Mouse (Mus musculus): ENCODE data around the gene Gm21748. TPM values are rescaled to one million over a fixed set of nuclear protein-coding genes. Genes with fewer than 3 reads are reported as not detected.
"Not testable (repeated sequence)": the region's sequence is repeated elsewhere in the genome, so short reads cannot be mapped to it uniquely, and the experiment has no call there.

Gm21748 gene
- total RNA-seq (2021): not detected
- polyA plus RNA-seq (2012; rRNA removed): not detected in 2 replicates
- long read RNA-seq: 0 reads

GRCm38 (mm10) chrY:90839077-90839476, at the start of gene Gm21748:
TSS of gene Gm21748 (minus strand) at chrY:90839177.
- no CpG with 5 or more reads among the region's 8 CpGs for WGBS
- H3K79me2 ChIP-seq (replicated peaks; ENCODE audit: control insufficient read depth, insufficient read depth, low read length); intact Hi-C loops (cut with DNase I); H3K27me3 ChIP-seq (ENCODE audit: control insufficient read depth, insufficient read depth, low read length); H3K9ac ChIP-seq (ENCODE audit: low read depth, low read length); H3K36me3 ChIP-seq (ENCODE audit: control insufficient read depth, insufficient read depth, low read length); H3K27ac ChIP-seq; H3K4me3 ChIP-seq; DNase-seq; H3K4me1 ChIP-seq (ENCODE audit: control insufficient read depth, insufficient read depth, low read length): not testable (repeated sequence)

Other genes starting within 250 kb of the Gm21748 start
- not detected for gene Gm21860, start 84.4 kb downstream of the Gm21748 start, total RNA-seq (2021)
- not detected in 2 replicates for gene Gm21860, start 84.4 kb downstream of the Gm21748 start, polyA plus RNA-seq (2012; rRNA removed)
- not detected for gene Gm47283, start 54.4 kb downstream of the Gm21748 start, total RNA-seq (2021)
- not detected in 2 replicates for gene Gm47283, start 54.4 kb downstream of the Gm21748 start, polyA plus RNA-seq (2012; rRNA removed)

Data from heart, adult 2 months (tissue).